Mouse (Mus musculus) ZHBTc4 (cell line): ENCODE measurements at regions not wholly inside any gene's neighbourhood (a gene's known extent, or its start where the extent isn't known, plus 50 kb on each side); places are given as distances from the start of the nearest gene placed in this dataset.

ENCODE experiments used
- DNase-seq: peaks from one replicate; pipeline ENCODE4 v3.0.0-alpha.2; 2011; ENCODE audit warnings: low read depth, low spot score

- no peak for DNase-seq
These were observed 84.7 kb downstream of the Trim52 start for GRCm38 (mm10) chr14:106190721-106191120.

- no peak for DNase-seq
These were observed 87.6 kb downstream of the Trim52 start for GRCm38 (mm10) chr14:106193583-106193982.

GRCm38 (mm10) chr14:106194104-106194503 is 88.1 kb downstream of the Trim52 start:
- DNase-seq = no peak

- no peak for DNase-seq
These were observed 91.8 kb downstream of the Trim52 start for GRCm38 (mm10) chr14:106197826-106198225.

- DNase-seq = no peak
These were observed 93.1 kb downstream of the Trim52 start for GRCm38 (mm10) chr14:106199109-106199508.

- no peak for DNase-seq
These were observed 93.7 kb downstream of the Trim52 start for GRCm38 (mm10) chr14:106199536-106200319.

GRCm38 (mm10) chr14:106211062-106211461 is 105.1 kb downstream of the Trim52 start:
- DNase-seq = no peak

GRCm38 (mm10) chr14:106217681-106218080 is 111.7 kb downstream of the Trim52 start:
- no peak for DNase-seq

GRCm38 (mm10) chr14:106219293-106219797 is 113.3 kb downstream of the Trim52 start:
- DNase-seq = no peak

- no peak for DNase-seq
These were observed 119.4 kb downstream of the Trim52 start for GRCm38 (mm10) chr14:106225401-106225800.

GRCm38 (mm10) chr14:106241721-106242405 is 135.9 kb downstream of the Trim52 start:
- DNase-seq = no peak

- no peak for DNase-seq
These were observed 153.6 kb downstream of the Trim52 start for GRCm38 (mm10) chr14:106259396-106260108.

GRCm38 (mm10) chr14:106265290-106265689 is 159.3 kb downstream of the Trim52 start:
- no peak for DNase-seq

GRCm38 (mm10) chr14:106267679-106268561 is 161.9 kb downstream of the Trim52 start:
- DNase-seq = no peak

- DNase-seq = no peak
These were observed 163.7 kb downstream of the Trim52 start for GRCm38 (mm10) chr14:106269680-106270079.

GRCm38 (mm10) chr14:106313558-106313957 is 207.6 kb downstream of the Trim52 start:
- no peak for DNase-seq

- DNase-seq = no peak
These were observed 208.1 kb downstream of the Trim52 start for GRCm38 (mm10) chr14:106314079-106314551.

- DNase-seq = no peak
These were observed 212.8 kb downstream of the Trim52 start for GRCm38 (mm10) chr14:106318767-106319166.

GRCm38 (mm10) chr14:106327653-106328283 is 221.8 kb downstream of the Trim52 start:
- DNase-seq = no peak
